Mouse (Mus musculus) kidney, adult 18-20 months (tissue): ENCODE data around the gene Cox7a1.

Experiments used
- DNase-seq: peaks from one replicate; pipeline ENCODE4 v3.0.0; 2021

Gene Cox7a1

DNA sequence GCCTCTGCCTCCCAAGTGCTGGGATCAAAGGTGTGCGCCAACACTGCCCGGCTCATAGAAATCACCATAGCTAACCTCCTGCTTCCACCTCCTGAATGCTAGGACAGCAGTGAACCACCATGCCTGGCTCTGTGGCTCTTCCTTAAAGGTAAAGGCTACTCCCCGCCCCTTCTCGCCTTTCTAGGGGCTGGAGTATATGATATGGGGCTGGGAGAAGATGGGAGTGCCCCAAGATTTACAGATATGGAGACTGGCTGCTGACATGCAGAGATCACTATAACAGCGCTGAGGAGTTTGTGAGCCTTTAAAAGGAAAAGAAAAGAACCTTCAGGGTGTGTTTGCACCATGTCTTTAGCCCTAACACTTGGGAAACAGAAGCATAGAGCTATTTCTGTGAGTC lies 38.3 kb downstream of the Cox7a1 start:
- DNase-seq = no peak

DNA sequence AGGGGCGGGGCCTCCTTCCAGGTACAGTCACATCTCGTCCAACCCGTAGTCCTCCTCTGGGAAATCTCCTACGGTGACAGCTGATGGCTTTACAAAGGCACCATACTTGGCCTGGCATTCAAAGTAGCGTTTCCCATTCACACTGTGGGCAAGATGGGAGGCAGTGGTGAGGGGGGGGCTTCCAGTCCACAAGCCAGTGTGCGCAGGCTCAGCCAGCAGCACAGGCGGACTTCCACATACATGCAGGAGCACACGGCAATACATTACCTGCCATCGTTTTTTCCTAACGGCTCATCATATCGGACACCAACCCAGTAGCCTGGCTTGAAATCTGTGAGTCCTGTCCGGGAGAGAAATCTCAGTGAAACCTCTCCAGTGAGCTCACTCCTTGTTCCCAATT lies 40.3 kb downstream of the Cox7a1 start:
- no peak for DNase-seq

DNA sequence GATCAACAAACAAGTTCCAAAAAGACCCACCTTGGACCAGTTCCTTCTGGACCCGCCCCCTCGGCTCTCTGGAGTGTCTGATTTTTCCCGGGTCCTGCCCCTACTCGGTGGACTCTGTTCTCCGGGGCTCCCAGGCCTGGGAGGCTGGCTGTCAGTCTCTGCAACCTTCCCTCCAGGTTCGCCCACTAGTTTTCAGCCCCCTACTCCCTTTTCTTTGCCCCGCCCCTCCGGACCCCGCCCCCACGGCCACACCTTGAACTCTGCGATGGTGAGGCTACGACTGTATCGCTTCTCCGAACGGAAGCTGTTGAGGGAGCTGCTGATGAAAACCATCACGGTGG lies 47.4 kb downstream of the Cox7a1 start:
- no peak for DNase-seq

DNA sequence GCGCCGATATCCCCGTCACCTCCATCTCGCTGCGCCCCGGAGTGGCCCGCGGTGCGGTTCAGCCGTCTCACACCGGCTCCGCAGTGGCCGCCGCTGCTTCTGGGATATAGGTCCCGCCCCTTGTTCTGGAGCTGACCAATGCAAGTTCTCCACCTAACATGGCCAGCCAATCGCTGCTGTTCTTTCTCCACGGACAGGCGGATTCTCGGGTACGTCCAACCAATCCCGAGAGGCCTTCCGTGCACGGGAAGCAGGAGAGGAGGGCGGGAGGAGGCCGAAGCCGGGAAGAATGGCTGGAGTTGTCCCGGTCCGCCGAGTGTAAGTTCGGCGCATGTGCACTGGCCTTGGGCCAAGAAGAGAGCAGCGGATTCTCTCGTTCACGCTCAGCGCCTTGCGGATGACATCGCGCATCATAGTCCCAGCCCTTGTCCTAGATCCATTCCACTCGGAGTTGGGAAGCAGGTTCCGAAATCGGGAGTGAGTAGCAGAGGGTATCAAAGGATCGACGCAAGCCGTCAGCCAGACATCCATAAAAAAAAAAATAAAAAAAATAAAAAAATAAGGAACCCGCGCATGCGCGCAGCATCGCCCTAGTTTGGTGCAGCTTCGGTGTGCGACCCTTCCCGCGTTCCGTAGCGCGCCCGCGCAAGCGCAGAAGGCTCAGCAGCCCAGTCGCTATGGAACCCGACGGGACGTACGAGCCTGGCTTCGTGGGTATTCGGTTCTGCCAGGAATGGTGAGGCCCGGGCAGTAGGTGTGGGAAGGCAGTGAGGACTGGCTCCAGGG lies 47.9 kb downstream of the Cox7a1 start, which contains the start of the genes Polr2i and Tbcb:
TSS of gene Polr2i (plus strand) at position 280 of the 786 bp plus-strand sequence.
TSS of gene Tbcb (minus strand) at position 604 of the 786 bp plus-strand sequence.
- DNase-seq = peak; percentile 97

DNA sequence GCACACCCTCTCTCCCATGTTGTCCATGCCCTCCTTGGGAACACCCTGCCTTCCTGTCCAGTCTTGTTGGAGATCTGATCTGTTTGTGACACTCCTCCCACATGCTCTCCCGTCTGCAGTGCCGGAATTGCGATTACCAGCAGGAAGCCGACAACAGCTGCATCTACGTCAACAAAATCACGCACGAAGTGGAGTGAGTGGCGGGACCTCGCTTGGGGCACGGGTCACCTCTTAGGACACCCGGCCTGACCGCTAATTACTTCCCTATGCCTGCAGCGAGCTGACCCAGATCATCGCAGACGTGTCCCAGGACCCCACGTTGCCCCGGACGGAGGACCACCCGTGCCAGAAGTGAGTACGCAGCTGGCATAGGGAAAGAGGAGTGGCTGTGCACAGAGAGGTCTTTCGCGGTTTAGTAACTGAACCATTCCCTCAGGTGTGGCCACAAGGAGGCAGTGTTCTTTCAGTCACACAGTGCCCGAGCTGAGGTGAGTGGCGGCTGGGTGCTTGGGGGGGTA lies 48.7 kb downstream of the Cox7a1 start:
- DNase-seq = peak; percentile 63

DNA sequence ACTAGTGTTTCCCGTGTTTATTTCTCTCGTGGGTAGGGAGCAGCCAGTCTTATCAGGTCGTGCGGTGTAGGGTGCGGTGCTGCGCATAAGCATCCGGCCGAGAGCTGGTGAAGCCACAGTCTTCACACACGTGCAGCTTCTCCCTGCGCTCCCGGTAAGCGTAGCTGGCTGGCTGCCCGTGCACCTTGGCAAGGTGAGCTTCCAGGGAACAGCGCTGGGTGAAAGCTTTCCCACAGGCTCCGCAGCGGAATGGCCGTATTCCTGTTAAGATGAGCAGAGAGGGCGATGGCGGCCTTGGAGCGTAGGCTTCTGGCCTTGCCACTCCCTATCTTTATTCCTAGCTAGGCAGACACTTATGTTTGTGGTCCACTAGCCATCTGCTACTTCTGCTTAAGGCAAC lies 49.4 kb downstream of the Cox7a1 start:
- peak; percentile 44 for DNase-seq

DNA sequence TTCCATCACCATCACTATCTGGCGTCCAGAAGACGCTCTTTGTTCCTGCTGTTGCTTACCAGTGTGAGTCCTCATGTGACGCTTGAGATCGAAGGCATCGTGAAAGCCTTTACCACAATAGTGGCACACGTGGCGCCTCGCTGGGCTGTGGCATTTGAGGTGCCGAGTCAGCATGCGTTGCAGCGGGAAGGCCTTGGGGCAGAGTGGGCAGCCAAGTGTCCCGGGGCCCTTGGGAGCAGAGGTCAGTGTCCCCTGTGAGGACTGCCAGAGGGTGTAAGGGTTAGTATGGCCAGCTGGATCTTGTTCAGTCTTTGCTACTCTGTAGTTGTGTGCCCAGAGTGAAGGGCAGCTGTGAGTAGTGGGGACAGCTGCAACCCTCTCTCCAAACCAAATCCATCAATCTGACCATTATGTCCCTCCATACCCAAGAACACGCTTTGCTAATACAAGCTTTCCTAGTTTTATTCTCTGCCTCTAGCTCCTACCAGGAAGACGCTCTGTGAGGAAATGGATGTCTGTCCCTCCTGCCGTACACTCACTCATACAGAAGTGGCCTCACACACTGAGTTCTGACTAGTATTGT lies 50.4 kb downstream of the Cox7a1 start:
- peak; percentile 81 for DNase-seq

DNA sequence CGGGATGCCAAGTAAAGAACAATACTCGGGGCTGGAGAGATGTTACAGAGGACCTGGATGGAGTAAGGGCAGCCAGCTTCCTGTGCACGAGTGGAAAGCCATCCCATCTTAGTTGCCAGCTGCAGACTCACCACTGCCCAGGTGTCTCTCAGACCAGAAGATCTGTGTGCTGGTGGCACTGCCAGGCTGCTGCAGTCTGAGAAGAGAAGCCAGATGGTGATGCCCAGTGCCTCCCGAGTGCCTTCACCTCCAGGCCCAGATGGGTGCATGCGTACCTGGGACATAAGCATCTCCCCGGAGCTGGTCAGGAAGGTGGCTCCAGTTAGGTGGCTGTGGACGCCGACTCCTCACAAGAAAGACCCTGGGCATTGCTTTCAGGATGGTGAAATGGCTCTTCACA lies 51.1 kb downstream of the Cox7a1 start:
- DNase-seq = no peak

DNA sequence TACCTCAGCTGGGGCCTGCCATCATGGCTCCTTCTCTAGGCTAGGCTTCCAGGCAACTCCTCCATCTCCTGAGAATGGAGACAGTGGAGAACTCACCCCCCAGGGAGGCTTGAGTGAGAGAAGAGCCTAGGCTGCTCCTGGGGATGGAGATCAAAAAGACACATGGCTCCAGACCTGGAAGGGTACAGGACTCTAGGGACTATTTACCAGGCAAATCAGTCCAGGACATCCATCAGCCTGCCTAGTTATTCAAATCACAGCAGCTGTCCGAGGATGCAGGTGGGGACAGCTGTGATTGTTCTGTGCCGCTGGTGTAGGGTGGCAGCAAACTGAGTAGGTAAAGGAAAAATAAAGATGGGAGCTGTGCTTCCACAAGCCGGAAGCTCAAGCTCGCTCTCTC lies 51.7 kb downstream of the Cox7a1 start, which contains the start of gene Ovol3:
TSS of gene Ovol3 (minus strand) at position 101 of the 400 bp plus-strand sequence.
- no peak for DNase-seq
